Mouse (Mus musculus): Measurements from ENCODE around the gene Sec24d.
"Not testable (repeated sequence)": the region's sequence is repeated elsewhere in the genome, so short reads cannot be mapped to it uniquely, and the experiment has no call there.

The Sec24d gene

GRCm38 (mm10) chr3:123337853-123338252 is 70.6 kb downstream of the Sec24d start:
- no peak for DNase-seq (ENCODE audit: low read depth, low spot score)

GRCm38 (mm10) chr3:123338666-123339195 is 71.5 kb downstream of the Sec24d start:
- no peak for DNase-seq (ENCODE audit: low read depth, low spot score)

- no peak for DNase-seq (ENCODE audit: low read depth, low spot score)
Observed at GRCm38 (mm10) chr3:123341049-123341448, 73.8 kb downstream of the Sec24d start.

GRCm38 (mm10) chr3:123343690-123344089 is 76.4 kb downstream of the Sec24d start:
- DNase-seq (ENCODE audit: low read depth, low spot score) = no peak

GRCm38 (mm10) chr3:123348080-123348802 is 81.0 kb downstream of the Sec24d start:
- DNase-seq (ENCODE audit: low read depth, low spot score) = no peak

- no peak for DNase-seq (ENCODE audit: low read depth, low spot score)
Observed at GRCm38 (mm10) chr3:123350602-123351001, 83.3 kb downstream of the Sec24d start.

GRCm38 (mm10) chr3:123351519-123351918 is 84.3 kb downstream of the Sec24d start:
- no peak for DNase-seq (ENCODE audit: low read depth, low spot score)

GRCm38 (mm10) chr3:123353183-123353582 is 85.9 kb downstream of the Sec24d start:
- peak; percentile 59 for DNase-seq (ENCODE audit: low read depth, low spot score)

- DNase-seq (ENCODE audit: low read depth, low spot score) = no peak
Observed at GRCm38 (mm10) chr3:123353661-123354060, 86.4 kb downstream of the Sec24d start.

- DNase-seq (ENCODE audit: low read depth, low spot score) = no peak
Observed at GRCm38 (mm10) chr3:123354388-123354787, 87.1 kb downstream of the Sec24d start.

GRCm38 (mm10) chr3:123356377-123356991 is 89.2 kb downstream of the Sec24d start:
- DNase-seq (ENCODE audit: low read depth, low spot score) = no peak

GRCm38 (mm10) chr3:123366820-123367219 is 99.6 kb downstream of the Sec24d start:
- DNase-seq (ENCODE audit: low read depth, low spot score) = not testable (repeated sequence)

GRCm38 (mm10) chr3:123369161-123369560 is 101.9 kb downstream of the Sec24d start:
- DNase-seq (ENCODE audit: low read depth, low spot score) = peak; percentile 19

- DNase-seq (ENCODE audit: low read depth, low spot score) = no peak
Observed at GRCm38 (mm10) chr3:123370927-123371326, 103.7 kb downstream of the Sec24d start.

- peak; percentile 96 for DNase-seq (ENCODE audit: low read depth, low spot score)
Observed at GRCm38 (mm10) chr3:123371766-123372535, 104.7 kb downstream of the Sec24d start.

- DNase-seq (ENCODE audit: low read depth, low spot score) = no peak
Observed at GRCm38 (mm10) chr3:123376562-123376961, 109.3 kb downstream of the Sec24d start.

GRCm38 (mm10) chr3:123384435-123384834 is 117.2 kb downstream of the Sec24d start:
- DNase-seq (ENCODE audit: low read depth, low spot score) = no peak

GRCm38 (mm10) chr3:123385118-123385485 is 117.8 kb downstream of the Sec24d start:
- DNase-seq (ENCODE audit: low read depth, low spot score) = no peak

- peak; percentile 98 for DNase-seq (ENCODE audit: low read depth, low spot score)
Observed at GRCm38 (mm10) chr3:123385486-123386156, 118.4 kb downstream of the Sec24d start, which contains the start of gene Mettl14. TSS of gene Mettl14 (minus strand) at chr3:123386108.

GRCm38 (mm10) chr3:123386157-123386780 is 119.0 kb downstream of the Sec24d start:
- DNase-seq (ENCODE audit: low read depth, low spot score) = not testable (repeated sequence)

GRCm38 (mm10) chr3:123391180-123391579 is 123.9 kb downstream of the Sec24d start:
- DNase-seq (ENCODE audit: low read depth, low spot score) = no peak

Data from ES-CJ7 (cell line).